Mouse (Mus musculus) forebrain, embryonic 11.5 days (tissue): ENCODE measurements around the gene 1700001C02Rik. TPM values are rescaled to one million over a fixed set of nuclear protein-coding genes. Genes with fewer than 3 reads are reported as not detected.
A peak's percentile ranks its signal among the peaks of the same experiment; 100 is the strongest.

Experiments
- ATAC-seq: fragments of 200-750 bp; cut with Nextera tagmentation; replicated peaks from 2 replicates; pipeline ENCODE4 v1.8.0; 2017; ENCODE audit warnings: moderate TSS enrichment; ENCODE audit not compliant: low FRiP score
- DNase-seq: peaks from one replicate; pipeline ENCODE4 v3.0.0-alpha.2; 2017; ENCODE audit warnings: low spot score
- H3K27ac ChIP-seq: fragments of 300-500 bp; sonication (generic); 2 replicates; pipeline ENCODE4 v1.5.1; 2014; ENCODE audit warnings: low read depth, low read length
- H3K27me3 ChIP-seq: fragments of 300-500 bp; sonication (generic); 2 replicates; pipeline ENCODE4 v1.6.1; 2014; ENCODE audit warnings: mild to moderate bottlenecking, low read length, mixed read lengths; ENCODE audit not compliant: control insufficient read depth, insufficient read depth
- H3K36me3 ChIP-seq: fragments of 300-500 bp; sonication (generic); 2 replicates; pipeline ENCODE4 v1.6.1; 2014; ENCODE audit warnings: mild to moderate bottlenecking, low read length, moderate library complexity, mixed read lengths; ENCODE audit not compliant: control insufficient read depth, insufficient read depth
- H3K4me1 ChIP-seq: fragments of 300-500 bp; sonication (generic); replicated peaks from 2 replicates; pipeline ENCODE4 v1.6.1; 2014; ENCODE audit warnings: low read length, mixed read lengths; ENCODE audit not compliant: control insufficient read depth, insufficient read depth
- H3K4me2 ChIP-seq: fragments of 300-500 bp; sonication (generic); 2 replicates; pipeline ENCODE4 v1.6.1; 2014; ENCODE audit warnings: low read depth, mild to moderate bottlenecking, low read length, moderate library complexity, mixed read lengths; ENCODE audit not compliant: severe bottlenecking
- H3K4me3 ChIP-seq: fragments of 300-500 bp; sonication (generic); 2 replicates; pipeline ENCODE4 v1.5.1; 2014; ENCODE audit warnings: low read depth, low read length
- H3K9ac ChIP-seq: fragments of 300-500 bp; sonication (generic); 2 replicates; pipeline ENCODE4 v1.6.1; 2014; ENCODE audit warnings: low read length
- H3K9me3 ChIP-seq: fragments of 300-500 bp; sonication (generic); 2 replicates; pipeline ENCODE4 v1.6.1; 2016; ENCODE audit warnings: low read length, mixed read lengths; ENCODE audit not compliant: control insufficient read depth
- WGBS: fragments of 180-500 bp; shearing (Covaris S2); extraction: QIAGEN DNeasy Blood & Tissue Kit; methylation state at CpG from one replicate; pipeline ENCODE4 v1.1.7; 2014; 5-methylcytosine and 5-hydroxymethylcytosine counted together
- polyA plus RNA-seq: library from polyadenylated mRNA; unstranded; fragments of >200 nt; fragmentation: Nextera tagmentation; extraction: Ambion mirVana; gene quantifications from 2 replicates; pipeline ENCODE4 v1.2.1, GENCODE M21; 2014

The 1700001C02Rik gene
- not detected in 2 replicates for polyA plus RNA-seq

- Histone ChIP-seq H3K9ac (0 out of 2 replicates have a peak within 1 kb of the TSS, but pooled peaks have one; percentile 37), H3K4me1 (peaks cover 11% of the 10 kb centered on the region; the same call in 1 of the 2 replicates), H3K9me3 (no peaks in the 10 kb centered on the region), H3K27ac (no peak within 1 kb of the TSS), H3K4me3 (peak within 1 kb of the TSS; percentile 23), H3K27me3 (peaks cover 2% of the 10 kb centered on the region; the same call in 1 of the 2 replicates), H3K4me2 (peak within 1 kb of the TSS; percentile 47), H3K36me3 (no peaks in the 10 kb centered on the region)
- ATAC-seq (no peak), DNase-seq (no peak)
- 12% methylated on average over 21 of the region's 21 CpGs for WGBS
These were observed at the start of gene 1700001C02Rik for GRCm38 (mm10) chr5:30465861-30466260. 1700001C02Rik (plus strand) TSS chr5:30466047.

- no peak overlapping the region for H3K4me2 ChIP-seq
- no peak overlapping the region for H3K27ac ChIP-seq
- H3K36me3 ChIP-seq = no peaks in the 10 kb centered on the region
- no peaks in the 10 kb centered on the region for H3K9me3 ChIP-seq
- H3K27me3 ChIP-seq = no peaks in the 10 kb centered on the region
- H3K4me1 ChIP-seq = 0 out of 2 replicates have a peak, but pooled peaks cover 4% of the 10 kb centered on the region
- no peak for DNase-seq
- no peak overlapping the region for H3K9ac ChIP-seq
- H3K4me3 ChIP-seq = no peak overlapping the region
- WGBS = 21% methylated on average over 5 of the region's 5 CpGs
- ATAC-seq = no peak
These were observed 49.2 kb upstream of the 1700001C02Rik start for GRCm38 (mm10) chr5:30416665-30417064.

GRCm38 (mm10) chr5:30423121-30423520 lies 42.7 kb upstream of the 1700001C02Rik start:
- ATAC-seq = no peak
- no peak overlapping the region for H3K4me2 ChIP-seq
- no peak overlapping the region for H3K4me3 ChIP-seq
- no peaks in the 10 kb centered on the region for H3K27me3 ChIP-seq
- H3K36me3 ChIP-seq = no peaks in the 10 kb centered on the region
- 84% methylated on average over 4 of the region's 4 CpGs for WGBS
- no peak for DNase-seq
- no peaks in the 10 kb centered on the region for H3K9me3 ChIP-seq
- no peak overlapping the region for H3K27ac ChIP-seq
- no peaks in the 10 kb centered on the region for H3K4me1 ChIP-seq
- H3K9ac ChIP-seq = no peak overlapping the region

GRCm38 (mm10) chr5:30423572-30424244 lies 42.1 kb upstream of the 1700001C02Rik start:
- WGBS = 36% methylated on average over 8 of the region's 8 CpGs
- ATAC-seq = no peak
- H3K9ac ChIP-seq = no peak overlapping the region

GRCm38 (mm10) chr5:30427406-30427805 lies 38.4 kb upstream of the 1700001C02Rik start:
- DNase-seq (no peak), ATAC-seq (no peak)
- Histone ChIP-seq H3K9me3 (no peaks in the 10 kb centered on the region), H3K36me3 (no peaks in the 10 kb centered on the region), H3K27me3 (no peaks in the 10 kb centered on the region), H3K9ac (no peak overlapping the region), H3K27ac (no peak overlapping the region), H3K4me2 (no peak overlapping the region), H3K4me1 (no peaks in the 10 kb centered on the region), H3K4me3 (no peak overlapping the region)
- 89% methylated on average over 6 of the region's 6 CpGs for WGBS

More at GRCm38 (mm10) chr5:30423572-30424244, 42.1 kb upstream of the 1700001C02Rik start:
- no peaks in the 10 kb centered on the region for H3K4me1 ChIP-seq
- H3K4me3 ChIP-seq = no peak overlapping the region
- no peak overlapping the region for H3K4me2 ChIP-seq
- H3K36me3 ChIP-seq = no peaks in the 10 kb centered on the region
- H3K27me3 ChIP-seq = no peaks in the 10 kb centered on the region
- peak; percentile 69 for DNase-seq
- no peaks in the 10 kb centered on the region for H3K9me3 ChIP-seq
- no peak overlapping the region for H3K27ac ChIP-seq

- Histone ChIP-seq H3K4me3 (no peak overlapping the region), H3K4me2 (no peak overlapping the region), H3K27me3 (no peaks in the 10 kb centered on the region), H3K4me1 (no peaks in the 10 kb centered on the region), H3K36me3 (no peaks in the 10 kb centered on the region), H3K9me3 (no peaks in the 10 kb centered on the region), H3K9ac (no peak overlapping the region), H3K27ac (no peak overlapping the region)
- 44% methylated on average over 2 of the region's 2 CpGs for WGBS
- no peak for ATAC-seq
- DNase-seq = no peak
These were observed 26.9 kb upstream of the 1700001C02Rik start for GRCm38 (mm10) chr5:30438931-30439330.

GRCm38 (mm10) chr5:30440308-30440906 lies 25.4 kb upstream of the 1700001C02Rik start:
- DNase-seq (no peak), ATAC-seq (no peak)
- H3K9ac ChIP-seq = no peak overlapping the region
- H3K4me3 ChIP-seq = no peak overlapping the region
- no peak overlapping the region for H3K4me2 ChIP-seq
- H3K4me1 ChIP-seq = no peaks in the 10 kb centered on the region
- WGBS = 90% methylated on average over 8 of the region's 8 CpGs
- no peaks in the 10 kb centered on the region for H3K9me3 ChIP-seq
- no peaks in the 10 kb centered on the region for H3K36me3 ChIP-seq
- no peak overlapping the region for H3K27ac ChIP-seq
- H3K27me3 ChIP-seq = no peaks in the 10 kb centered on the region

GRCm38 (mm10) chr5:30442196-30442595 lies 23.7 kb upstream of the 1700001C02Rik start:
- 62% methylated on average over 5 of the region's 5 CpGs for WGBS
- Histone ChIP-seq H3K9ac (no peak overlapping the region), H3K36me3 (no peaks in the 10 kb centered on the region), H3K4me1 (no peaks in the 10 kb centered on the region), H3K4me2 (no peak overlapping the region), H3K27me3 (no peaks in the 10 kb centered on the region), H3K4me3 (no peak overlapping the region), H3K9me3 (no peaks in the 10 kb centered on the region), H3K27ac (no peak overlapping the region)
- DNase-seq (no peak), ATAC-seq (no peak)
